Mouse (Mus musculus): ENCODE results near the gene Pla2g4d. TPM values are rescaled to one million over a fixed set of nuclear protein-coding genes. Genes with fewer than 3 reads are reported as not detected.
"Not testable (repeated sequence)": the region's sequence is repeated elsewhere in the genome, so short reads cannot be mapped to it uniquely, and the experiment has no call there.

The Pla2g4d gene
- total RNA-seq, 2 experiments from 2014 or later: not detected

DNA sequence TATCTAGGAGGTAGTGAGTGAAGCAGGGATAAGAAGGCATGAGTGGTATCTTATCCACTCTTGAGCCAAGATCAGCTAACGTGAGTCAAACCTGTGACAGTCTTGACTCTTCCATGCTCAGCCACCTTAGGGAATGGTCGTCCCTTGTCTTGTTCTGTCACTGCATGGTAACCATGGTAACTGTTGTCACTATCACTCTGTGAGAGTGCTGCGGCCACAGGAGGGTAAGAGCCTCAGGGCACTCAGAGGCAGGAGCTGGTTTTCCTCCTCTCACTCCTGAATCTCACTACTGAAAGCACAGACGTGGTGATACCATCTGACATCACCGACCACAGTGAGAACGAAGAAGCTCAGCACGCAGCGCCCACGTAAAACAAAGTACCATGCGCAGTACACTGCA is 24.1 kb downstream of the Pla2g4d start:
- intact Hi-C loops (cut with DNase I): loop anchor here (1.0 kb wide), 1 partner anchor 92 kb away; no protein-coding TSS in a partner anchor
- DNase-seq: no peak

DNA sequence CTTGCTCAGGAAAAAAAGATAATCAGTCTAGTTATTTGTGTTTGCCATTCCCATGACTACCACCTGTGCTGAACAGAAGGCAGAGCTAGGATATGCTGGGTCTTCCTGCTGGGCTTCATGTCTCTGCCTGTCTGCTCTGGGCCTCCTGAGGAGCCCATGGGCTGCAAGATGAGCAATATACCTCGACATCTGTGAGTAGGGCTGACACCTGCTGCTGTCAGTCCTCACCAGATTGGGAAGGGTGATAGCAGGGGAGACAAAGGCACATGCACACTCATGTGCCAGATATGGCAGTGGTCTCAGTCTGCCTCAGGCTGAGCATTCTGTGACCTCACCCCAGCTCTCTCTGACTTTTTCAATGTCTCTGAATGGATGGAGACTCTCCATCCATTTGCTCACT is 26.1 kb downstream of the Pla2g4d start:
- DNase-seq: no peak
- intact Hi-C loops (cut with DNase I): no loop called here

DNA sequence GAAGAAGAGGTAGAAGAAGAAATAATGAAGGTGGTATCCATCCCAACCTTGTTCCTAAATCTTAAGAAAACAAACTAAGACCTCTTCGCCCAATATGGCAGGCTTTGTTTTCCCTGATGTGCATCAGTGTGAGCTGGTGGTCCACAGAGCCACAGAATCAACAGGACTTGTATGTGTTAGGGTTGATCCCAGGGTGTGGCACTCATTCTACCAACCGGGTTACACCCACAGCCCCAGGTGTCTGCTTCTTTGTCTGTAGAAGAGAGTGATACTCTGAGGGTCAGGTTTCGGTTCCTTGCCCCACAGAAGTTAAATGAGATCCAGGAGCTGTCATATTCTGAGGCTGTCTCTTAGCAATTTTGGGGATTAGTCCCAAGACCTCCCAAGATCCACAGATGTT is 27.7 kb downstream of the Pla2g4d start:
- intact Hi-C loops (cut with DNase I): no loop called here
- DNase-seq: no peak

DNA sequence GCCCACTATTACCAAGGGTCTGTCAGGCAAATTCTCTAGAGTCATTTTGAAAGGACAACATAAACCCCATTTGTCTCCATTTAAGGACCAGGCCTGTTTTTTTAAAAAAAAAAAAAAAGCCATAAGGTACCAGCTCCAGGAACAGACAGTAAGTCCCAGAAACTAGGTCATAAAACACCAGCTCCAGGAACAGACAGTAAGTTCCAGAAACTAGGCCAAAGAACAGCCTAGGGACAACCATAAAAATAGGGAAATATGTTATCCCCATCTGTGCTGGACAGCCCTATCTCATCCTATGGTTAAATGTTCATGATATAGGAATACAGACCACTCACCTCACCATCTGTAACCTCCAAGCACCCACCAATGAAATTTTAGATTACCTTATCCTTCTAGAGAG is 32.7 kb downstream of the Pla2g4d start:
- intact Hi-C loops (cut with DNase I): no loop called here
- DNase-seq: no peak

DNA sequence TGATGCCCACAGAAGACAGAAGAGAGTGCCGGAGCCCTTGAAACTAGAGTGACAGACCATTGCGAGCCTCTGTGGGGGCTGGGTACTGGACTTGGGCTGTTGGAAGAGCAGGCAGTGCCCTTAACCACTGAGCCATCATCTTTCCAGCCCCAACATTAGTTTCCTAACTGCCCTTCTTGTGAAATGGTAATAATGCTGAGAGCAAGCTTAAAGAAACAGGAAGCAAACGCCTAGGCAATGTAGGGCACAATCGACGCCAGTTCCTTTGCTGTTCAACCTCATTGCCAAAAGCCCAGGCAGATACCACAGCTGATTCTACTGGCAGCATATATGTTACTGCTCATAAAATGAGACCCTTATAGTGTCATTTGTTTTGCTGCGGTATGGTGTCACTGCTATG is 36.4 kb downstream of the Pla2g4d start:
- intact Hi-C loops (cut with DNase I): no loop called here
- no peak for DNase-seq

DNA sequence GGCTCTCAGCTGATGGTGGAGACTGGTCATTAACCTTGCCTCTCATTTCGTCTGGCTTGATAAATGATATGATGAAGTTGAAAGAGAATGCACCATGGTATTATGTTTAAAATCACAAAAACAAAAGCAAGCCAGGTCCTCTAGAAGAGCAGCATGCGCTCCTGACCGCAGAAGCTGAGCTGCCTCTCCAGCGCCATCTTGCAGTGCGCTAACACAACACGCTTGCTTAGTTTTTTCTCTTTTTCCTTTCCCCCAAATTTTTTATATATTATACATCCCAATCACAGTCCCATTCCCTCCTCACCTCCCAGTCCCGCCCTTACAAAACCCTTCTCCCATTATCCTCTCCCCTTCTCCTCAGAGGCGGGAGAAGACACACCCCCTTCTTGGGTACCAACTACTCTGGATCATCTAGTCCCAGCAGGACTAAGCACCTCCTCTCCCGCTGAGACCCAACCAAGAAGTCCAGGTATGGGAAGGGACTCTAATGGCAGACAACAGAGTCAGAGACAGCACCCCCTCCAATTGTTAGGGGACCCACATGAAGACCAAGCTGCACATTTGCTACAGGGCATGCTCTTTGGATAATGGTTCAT is 43.5 kb downstream of the Pla2g4d start:
- no peak for DNase-seq
- intact Hi-C loops (cut with DNase I): no loop called here

DNA sequence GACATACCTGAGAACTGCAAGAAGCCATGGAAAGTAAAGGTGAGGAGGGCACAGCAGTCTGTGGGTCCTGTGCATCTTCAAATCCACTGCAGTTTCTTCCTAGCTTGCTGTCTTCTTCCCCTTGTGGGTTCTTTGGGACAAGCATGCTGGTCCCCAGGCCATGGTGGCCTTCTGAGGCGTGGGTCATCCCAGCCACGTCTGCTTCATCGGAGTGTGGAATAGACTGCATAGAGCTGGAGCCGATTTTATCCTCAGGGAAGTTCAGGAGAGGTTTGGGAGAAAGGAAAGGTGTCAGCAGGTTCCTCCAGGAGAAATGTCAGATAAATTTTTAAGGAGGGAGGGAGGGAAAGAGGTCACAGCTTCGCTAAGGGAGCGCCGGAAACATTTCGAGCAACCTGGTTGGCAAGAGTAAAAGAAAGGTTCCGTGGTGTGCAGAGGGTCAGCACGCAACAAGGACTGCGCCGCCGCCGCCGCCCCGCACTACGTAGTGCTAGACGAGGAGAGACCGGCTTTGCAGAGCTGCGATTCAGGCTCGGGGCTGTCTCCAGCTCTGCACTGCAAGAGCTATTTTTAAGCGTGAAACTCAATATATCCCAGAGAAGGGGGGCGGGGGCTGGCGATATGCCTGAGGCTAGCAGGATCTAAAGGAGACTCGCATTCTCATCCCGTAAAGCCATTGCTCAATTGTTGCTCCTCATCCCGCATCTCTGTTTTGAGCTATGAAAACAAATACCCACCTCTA is 44.1 kb downstream of the Pla2g4d start, which contains the start of gene Pla2g4e:
Gene Pla2g4e, minus strand, starts transcription at position 657 of the 742 bp plus-strand sequence.
- peak; percentile 27 to 37 for DNase-seq
- intact Hi-C loops (cut with DNase I): no loop called here

DNA sequence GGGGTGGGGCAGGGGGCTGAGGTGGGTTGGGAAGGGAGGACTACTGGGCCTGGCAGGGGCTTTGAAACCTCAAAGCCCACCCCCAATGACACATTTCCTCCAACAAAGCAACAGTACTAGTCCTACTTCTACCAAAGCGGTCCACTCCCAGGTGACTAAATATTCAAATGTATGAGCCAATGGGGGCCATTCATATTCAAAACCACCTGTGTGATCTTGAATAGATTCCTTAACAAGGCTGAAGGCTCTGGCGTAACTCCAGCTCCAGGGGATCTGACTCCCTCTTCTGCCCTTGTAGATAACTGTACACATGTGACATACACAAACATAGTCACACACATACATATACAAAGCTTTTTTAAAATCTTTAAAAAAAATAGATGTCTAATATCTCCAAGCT is 45.0 kb downstream of the Pla2g4d start:
- DNase-seq: no peak
- intact Hi-C loops (cut with DNase I): no loop called here

DNA sequence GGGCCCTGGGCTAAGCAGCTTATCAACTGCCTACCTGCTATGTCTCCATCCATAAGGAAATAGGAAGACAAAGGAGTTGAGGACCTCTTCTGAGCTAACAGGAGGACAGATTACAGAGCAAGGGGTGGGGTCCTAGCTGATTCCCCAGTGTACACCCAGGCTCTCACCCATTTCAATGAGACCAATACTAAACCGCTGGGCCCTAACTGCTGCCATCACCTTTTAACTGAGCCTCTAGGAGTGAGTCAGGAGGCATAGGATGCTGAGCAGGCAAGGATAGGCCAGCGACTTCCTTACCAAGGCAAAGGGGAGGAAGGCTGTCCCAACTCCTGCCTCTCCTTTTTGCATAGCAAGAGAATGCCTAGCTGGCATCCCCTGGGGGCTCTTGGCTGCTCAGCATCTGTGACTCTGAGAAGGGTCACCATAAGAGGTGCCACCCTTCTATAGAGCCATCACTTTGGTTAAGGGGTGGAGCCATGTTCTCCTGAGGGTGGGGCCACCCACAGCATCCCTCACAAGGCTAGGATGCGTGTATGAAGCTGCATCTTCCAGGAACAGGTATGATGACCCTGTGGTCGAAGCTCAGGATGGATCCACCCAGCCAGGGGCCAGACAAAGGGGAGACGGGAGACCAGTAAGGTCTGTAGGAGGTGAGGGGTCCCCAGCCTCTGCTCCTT is 46.1 kb downstream of the Pla2g4d start:
- no peak for DNase-seq
- intact Hi-C loops (cut with DNase I): no loop called here

DNA sequence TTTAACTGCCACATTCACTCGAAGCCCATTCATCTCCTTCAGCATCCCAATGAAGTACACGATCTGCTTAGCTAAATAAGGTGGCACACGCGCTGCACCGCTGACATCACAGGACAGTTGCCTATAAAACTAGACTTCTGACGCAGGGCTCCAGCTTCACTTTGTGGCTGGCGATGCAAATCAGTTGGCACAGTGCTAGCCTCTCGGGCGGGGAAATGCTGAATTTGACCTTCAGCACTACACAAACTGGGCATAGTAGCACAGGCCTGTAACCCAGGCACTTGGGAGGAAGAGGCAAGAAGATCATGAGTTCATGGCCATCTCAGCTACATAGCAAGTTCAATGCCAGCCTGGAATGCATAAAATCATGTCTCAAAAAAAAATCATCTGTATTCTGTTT is 50.3 kb downstream of the Pla2g4d start:
- DNase-seq; intact Hi-C loops (cut with DNase I): not testable (repeated sequence)

DNA sequence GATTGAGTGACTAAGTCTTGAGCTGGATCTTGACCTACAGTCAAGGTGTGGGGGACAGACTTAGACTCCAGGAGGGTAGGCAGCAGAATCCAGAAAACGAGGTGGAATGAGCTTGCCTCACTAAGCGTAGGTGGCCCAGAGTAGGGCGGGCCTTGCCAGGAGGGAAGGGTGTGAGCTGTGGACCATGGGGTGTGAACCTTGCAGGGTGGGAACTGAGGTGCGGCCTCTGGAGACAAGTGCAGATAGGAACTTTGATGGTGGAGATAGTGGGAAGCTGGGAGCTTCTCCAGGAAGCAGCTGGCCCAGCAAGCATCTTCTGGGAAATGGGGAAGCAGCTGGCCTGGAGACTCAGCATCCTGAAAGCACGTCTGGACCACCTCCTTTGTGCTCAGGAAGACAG is 51.2 kb downstream of the Pla2g4d start:
- intact Hi-C loops (cut with DNase I): no loop called here
- no peak for DNase-seq

DNA sequence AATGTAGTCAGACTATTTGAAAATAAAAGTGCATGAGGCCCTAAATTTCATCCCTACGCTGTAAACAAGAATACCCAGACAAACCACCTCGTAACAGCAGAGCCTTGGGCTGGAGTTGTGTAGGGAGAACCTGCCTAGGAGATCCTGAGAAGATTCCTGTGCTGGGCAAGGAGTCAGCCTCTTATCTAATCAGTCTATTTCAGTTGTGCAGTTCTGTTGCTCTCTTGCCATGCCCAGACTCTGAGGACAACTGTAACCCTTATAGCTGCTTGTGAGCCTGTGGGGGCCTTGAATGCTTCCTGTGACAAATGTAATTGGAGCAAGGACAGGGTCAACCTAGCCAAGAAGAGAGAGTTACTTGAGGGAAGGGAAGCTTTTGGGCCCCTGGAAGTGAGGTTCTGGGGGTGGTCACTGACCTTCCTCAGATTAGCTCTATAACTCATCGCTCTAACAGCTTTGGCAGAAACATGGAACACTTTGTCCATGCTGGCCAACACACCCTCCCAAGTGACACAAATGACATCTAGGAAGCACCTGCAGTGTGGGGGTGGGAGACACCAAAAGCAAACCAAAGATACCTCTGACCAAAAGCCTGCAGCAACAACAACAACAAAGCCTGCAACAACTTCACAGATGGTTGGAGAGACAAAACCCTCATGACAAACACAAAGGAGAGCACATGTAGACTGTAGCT is 52.9 kb downstream of the Pla2g4d start:
- DNase-seq: no peak
- intact Hi-C loops (cut with DNase I): no loop called here

DNA sequence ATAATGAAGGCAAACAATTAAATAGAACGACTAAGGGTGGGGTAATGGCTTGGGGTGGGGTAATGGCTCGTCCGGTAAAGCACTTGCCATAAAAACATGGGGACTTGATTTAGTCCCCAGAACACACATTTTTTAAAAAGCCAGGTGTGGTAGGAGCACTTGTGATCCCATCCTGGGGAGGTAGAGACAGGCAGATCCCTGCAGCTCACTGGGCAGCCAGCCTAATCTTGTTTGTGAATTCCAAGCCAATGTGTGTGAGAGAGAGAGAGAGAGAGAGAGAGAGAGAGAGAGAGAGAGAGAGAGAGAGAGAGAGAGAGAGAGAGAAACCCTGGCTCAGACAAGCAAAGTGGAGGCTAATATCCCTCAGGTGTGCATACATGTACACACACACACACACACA is 53.6 kb downstream of the Pla2g4d start:
- intact Hi-C loops (cut with DNase I): no loop called here
- no peak for DNase-seq

DNA sequence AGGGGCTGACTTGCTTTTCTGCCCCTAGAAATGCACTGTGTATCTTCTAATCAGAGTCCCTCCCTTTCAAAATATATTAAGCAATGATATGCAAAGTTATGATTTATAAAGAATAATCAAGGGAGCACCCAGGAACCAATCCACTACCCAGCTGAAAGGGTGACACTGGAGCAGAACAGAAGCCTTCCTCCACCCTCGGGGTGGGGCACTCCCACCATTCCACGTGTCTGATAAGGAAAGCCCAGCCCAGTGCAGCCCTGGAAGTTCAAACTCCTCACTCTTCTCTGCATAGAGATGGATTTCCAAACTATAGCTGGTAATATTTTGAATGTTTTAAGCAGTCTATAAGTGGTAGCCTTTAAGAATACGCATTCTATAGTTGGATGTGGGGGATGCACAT is 57.4 kb downstream of the Pla2g4d start:
- intact Hi-C loops (cut with DNase I): no loop called here
- DNase-seq: no peak

Other genes with a start within 250 kb of the Pla2g4d start
- 100 to 1,000 TPM; 439 to 440 TPM for gene Ehd4, start 134.6 kb downstream of the Pla2g4d start, total RNA-seq (2021)
- 1 to 10 TPM; 3.6 to 3.8 TPM for gene Pla2g4e, start 43.9 kb downstream of the Pla2g4d start, total RNA-seq (2021)
- gene Pla2g4f, start 25.0 kb upstream of the Pla2g4d start, total RNA-seq (2021): not detected
- 10 to 100 TPM; 26.4 to 28.9 TPM for gene Vps39, start 63.9 kb upstream of the Pla2g4d start, total RNA-seq (2021)
- gene Ganc, start 114.7 kb upstream of the Pla2g4d start, total RNA-seq (2021): 10 to 100 TPM; 23.4 to 23.5 TPM
- 10 to 100 TPM; 19.1 to 19.7 TPM for gene Tmem87a, start 114.9 kb upstream of the Pla2g4d start, total RNA-seq (2021)
- 1 to 10 TPM; 2.0 to 2.9 TPM for gene Capn3, start 166.8 kb upstream of the Pla2g4d start, total RNA-seq (2021)